Mouse (Mus musculus) hindbrain, embryonic 10.5 days (tissue): ENCODE results near the gene Il33. TPM values are rescaled to one million over a fixed set of nuclear protein-coding genes. Genes with fewer than 3 reads are reported as not detected.
"Not testable (repeated sequence)": the region's sequence is repeated elsewhere in the genome, so short reads cannot be mapped to it uniquely, and the experiment has no call there.

Source experiments
- DNase-seq: peaks from one replicate; pipeline ENCODE4 v3.0.0-alpha.2; 2017; ENCODE audit warnings: low spot score
- H3K27ac ChIP-seq: fragments of 300-500 bp; sonication (generic); 2 replicates; pipeline ENCODE4 v1.5.1; 2016; ENCODE audit warnings: mild to moderate bottlenecking, moderate library complexity
- H3K27me3 ChIP-seq: fragments of 300-500 bp; sonication (generic); 2 replicates; pipeline ENCODE4 v1.6.1; 2016; ENCODE audit warnings: mild to moderate bottlenecking; ENCODE audit not compliant: poor library complexity, insufficient read depth, severe bottlenecking
- H3K36me3 ChIP-seq: fragments of 300-500 bp; sonication (generic); 2 replicates; pipeline ENCODE4 v1.6.1; 2016; ENCODE audit warnings: mild to moderate bottlenecking, moderate library complexity
- H3K4me1 ChIP-seq: fragments of 300-500 bp; sonication (generic); replicated peaks from 2 replicates; pipeline ENCODE4 v1.6.1; 2016; ENCODE audit warnings: mild to moderate bottlenecking
- H3K4me3 ChIP-seq: fragments of 300-500 bp; sonication (generic); 2 replicates; pipeline ENCODE4 v1.5.1; 2016; ENCODE audit warnings: mild to moderate bottlenecking, moderate library complexity
- H3K9me3 ChIP-seq: fragments of 300-500 bp; sonication (generic); 2 replicates; pipeline ENCODE4 v1.6.1; 2016; ENCODE audit warnings: mild to moderate bottlenecking, moderate library complexity
- WGBS: fragments of 180-500 bp; shearing (Covaris S2); methylation state at CpG from one replicate; pipeline ENCODE4 v1.1.7; 2016; 5-methylcytosine and 5-hydroxymethylcytosine counted together
- polyA plus RNA-seq: library from polyadenylated mRNA; unstranded; fragments of >200 nt; fragmentation: Nextera tagmentation; extraction: Ambion mirVana; gene quantifications from 2 replicates; pipeline ENCODE4 v1.2.1, GENCODE M21; 2016

The Il33 gene
- polyA plus RNA-seq, 1 experiment from 2014 or later: 0.84 TPM

GRCm38 (mm10) chr19:29944426-29944825 lies 19.5 kb downstream of the Il33 start:
- no peak overlapping the region for H3K27ac ChIP-seq
- 89% methylated on average over 5 of the region's 5 CpGs for WGBS
- H3K4me3 ChIP-seq: no peak overlapping the region
- H3K27me3 ChIP-seq: no peaks in the 10 kb centered on the region
- peaks cover 26% of the 10 kb centered on the region for H3K4me1 ChIP-seq
- DNase-seq: no peak
- H3K36me3 ChIP-seq: no peaks in the 10 kb centered on the region
- H3K9me3 ChIP-seq: no peaks in the 10 kb centered on the region

- H3K27ac ChIP-seq, H3K36me3 ChIP-seq, H3K4me3 ChIP-seq, H3K9me3 ChIP-seq, H3K27me3 ChIP-seq, DNase-seq: not testable (repeated sequence)
- peaks cover 26% of the 10 kb centered on the region for H3K4me1 ChIP-seq
- 82% methylated on average over 4 of the region's 4 CpGs for WGBS
These were observed 20.0 kb downstream of the Il33 start for GRCm38 (mm10) chr19:29944935-29945334.

- H3K4me1 ChIP-seq: peaks cover 26% of the 10 kb centered on the region
- H3K27me3 ChIP-seq: no peaks in the 10 kb centered on the region
- no peak for DNase-seq
- no peak overlapping the region for H3K4me3 ChIP-seq
- H3K27ac ChIP-seq: peak overlapping the region; percentile 40; the same call in 1 of the 2 replicates
- H3K36me3 ChIP-seq: no peaks in the 10 kb centered on the region
- WGBS: 18% methylated on average over 11 of the region's 11 CpGs
- H3K9me3 ChIP-seq: no peaks in the 10 kb centered on the region
These were observed 20.9 kb downstream of the Il33 start for GRCm38 (mm10) chr19:29945557-29946422.

GRCm38 (mm10) chr19:29946423-29946716 lies 21.5 kb downstream of the Il33 start:
- H3K4me3 ChIP-seq: no peak overlapping the region
- peaks cover 26% of the 10 kb centered on the region for H3K4me1 ChIP-seq
- no peaks in the 10 kb centered on the region for H3K27me3 ChIP-seq
- no peaks in the 10 kb centered on the region for H3K36me3 ChIP-seq
- DNase-seq: no peak
- no peaks in the 10 kb centered on the region for H3K9me3 ChIP-seq
- no peak overlapping the region for H3K27ac ChIP-seq

- no peak overlapping the region for H3K4me3 ChIP-seq
- H3K27ac ChIP-seq: no peak overlapping the region
- H3K9me3 ChIP-seq: no peaks in the 10 kb centered on the region
- H3K27me3 ChIP-seq: no peaks in the 10 kb centered on the region
- no peak for DNase-seq
- no peaks in the 10 kb centered on the region for H3K36me3 ChIP-seq
- WGBS: 76% methylated on average over 9 of the region's 9 CpGs
- peaks cover 26% of the 10 kb centered on the region for H3K4me1 ChIP-seq
These were observed 22.1 kb downstream of the Il33 start for GRCm38 (mm10) chr19:29947056-29947455.

GRCm38 (mm10) chr19:29947891-29948801 lies 23.2 kb downstream of the Il33 start:
- no peaks in the 10 kb centered on the region for H3K36me3 ChIP-seq
- DNase-seq: peak; percentile 83
- no peaks in the 10 kb centered on the region for H3K9me3 ChIP-seq
- peak overlapping the region; percentile 87 for H3K27ac ChIP-seq
- peak overlapping the region; percentile 58 for H3K4me3 ChIP-seq
- peaks cover 26% of the 10 kb centered on the region for H3K4me1 ChIP-seq
- no peaks in the 10 kb centered on the region for H3K27me3 ChIP-seq
- WGBS: 24% methylated on average over 25 of the region's 25 CpGs

- Histone ChIP-seq H3K4me3 (no peak overlapping the region), H3K4me1 (peaks cover 12% of the 10 kb centered on the region), H3K9me3 (no peaks in the 10 kb centered on the region), H3K36me3 (no peaks in the 10 kb centered on the region), H3K27ac (no peak overlapping the region), H3K27me3 (no peaks in the 10 kb centered on the region)
- no peak for DNase-seq
- WGBS: 84% methylated on average over 5 of the region's 5 CpGs
These were observed 27.6 kb downstream of the Il33 start for GRCm38 (mm10) chr19:29952538-29952937.

- no peak for DNase-seq
- Histone ChIP-seq H3K27me3 (no peaks in the 10 kb centered on the region), H3K36me3 (no peaks in the 10 kb centered on the region), H3K4me1 (peaks cover 2% of the 10 kb centered on the region; the same call in 1 of the 2 replicates), H3K27ac (no peak overlapping the region), H3K4me3 (no peak overlapping the region), H3K9me3 (no peaks in the 10 kb centered on the region)
- WGBS: 89% methylated on average over 3 of the region's 3 CpGs
These were observed 28.9 kb downstream of the Il33 start for GRCm38 (mm10) chr19:29953833-29954232.

- WGBS: 84% methylated on average over 2 of the region's 2 CpGs
- H3K4me1 ChIP-seq: no peaks in the 10 kb centered on the region
- H3K36me3 ChIP-seq: no peaks in the 10 kb centered on the region
- no peaks in the 10 kb centered on the region for H3K9me3 ChIP-seq
- no peak overlapping the region for H3K27ac ChIP-seq
- DNase-seq: no peak
- H3K27me3 ChIP-seq: no peaks in the 10 kb centered on the region
- H3K4me3 ChIP-seq: no peak overlapping the region
These were observed 30.5 kb downstream of the Il33 start for GRCm38 (mm10) chr19:29955454-29955853.

GRCm38 (mm10) chr19:29960906-29961305 lies 36.0 kb downstream of the Il33 start:
- DNase-seq: no peak
- peaks cover 3% of the 10 kb centered on the region; the same call in 1 of the 2 replicates for H3K9me3 ChIP-seq
- WGBS: 86% methylated on average over 4 of the region's 4 CpGs
- no peaks in the 10 kb centered on the region for H3K27me3 ChIP-seq
- no peaks in the 10 kb centered on the region for H3K36me3 ChIP-seq
- H3K27ac ChIP-seq: no peak overlapping the region
- H3K4me1 ChIP-seq: no peaks in the 10 kb centered on the region
- no peak overlapping the region for H3K4me3 ChIP-seq

- Histone ChIP-seq H3K4me3 (no peak overlapping the region), H3K36me3 (no peaks in the 10 kb centered on the region), H3K27me3 (no peaks in the 10 kb centered on the region), H3K9me3 (peaks cover 10% of the 10 kb centered on the region; the same call in 1 of the 2 replicates), H3K4me1 (no peaks in the 10 kb centered on the region), H3K27ac (no peak overlapping the region)
- no peak for DNase-seq
- WGBS: 90% methylated on average over 6 of the region's 6 CpGs
These were observed 36.9 kb downstream of the Il33 start for GRCm38 (mm10) chr19:29961842-29962241.

- no peak for DNase-seq
- no peak overlapping the region for H3K27ac ChIP-seq
- no peaks in the 10 kb centered on the region for H3K4me1 ChIP-seq
- peaks cover 10% of the 10 kb centered on the region; the same call in 1 of the 2 replicates for H3K9me3 ChIP-seq
- WGBS: 85% methylated on average over 2 of the region's 2 CpGs
- H3K4me3 ChIP-seq: no peak overlapping the region
- no peaks in the 10 kb centered on the region for H3K36me3 ChIP-seq
- no peaks in the 10 kb centered on the region for H3K27me3 ChIP-seq
These were observed 38.7 kb downstream of the Il33 start for GRCm38 (mm10) chr19:29963598-29964092.

- H3K27ac ChIP-seq: no peak overlapping the region
- no peak for DNase-seq
- H3K36me3 ChIP-seq: no peaks in the 10 kb centered on the region
- H3K9me3 ChIP-seq: peaks cover 10% of the 10 kb centered on the region; the same call in 1 of the 2 replicates
- no peaks in the 10 kb centered on the region for H3K4me1 ChIP-seq
- no peaks in the 10 kb centered on the region for H3K27me3 ChIP-seq
- no peak overlapping the region for H3K4me3 ChIP-seq
- WGBS: 90% methylated on average over 3 of the region's 3 CpGs
These were observed 43.0 kb downstream of the Il33 start for GRCm38 (mm10) chr19:29967960-29968359.
